Mouse (Mus musculus) neural tube, embryonic 11.5 days (tissue): ENCODE measurements around the gene Rasl12. TPM values are rescaled to one million over a fixed set of nuclear protein-coding genes. Genes with fewer than 3 reads are reported as not detected.

Experiments used
- ATAC-seq: fragments of 200-750 bp; cut with Nextera tagmentation; 2 replicates; pipeline ENCODE4 v1.8.0; 2017; ENCODE audit warnings: moderate number of reproducible peaks, mild to moderate bottlenecking, moderate TSS enrichment, moderate library complexity; ENCODE audit not compliant: insufficient read depth, low FRiP score, low TSS enrichment
- DNase-seq: peaks from one replicate; pipeline ENCODE4 v3.0.0-alpha.2; 2015; ENCODE audit warnings: low spot score
- H3K27ac ChIP-seq: fragments of 300-500 bp; sonication (generic); 2 replicates; pipeline ENCODE4 v1.5.1; 2014; ENCODE audit warnings: low read depth, mild to moderate bottlenecking, low read length
- H3K27me3 ChIP-seq: fragments of 300-500 bp; sonication (generic); 2 replicates; pipeline ENCODE4 v1.6.1; 2014; ENCODE audit warnings: mild to moderate bottlenecking, low read length, mixed read lengths; ENCODE audit not compliant: control insufficient read depth, insufficient read depth
- H3K36me3 ChIP-seq: fragments of 300-500 bp; sonication (generic); 2 replicates; pipeline ENCODE4 v1.6.1; 2014; ENCODE audit warnings: mild to moderate bottlenecking, low read length, moderate library complexity, mixed read lengths; ENCODE audit not compliant: control insufficient read depth, insufficient read depth
- H3K4me1 ChIP-seq: fragments of 300-500 bp; sonication (generic); 2 replicates; pipeline ENCODE4 v1.6.1; 2014; ENCODE audit warnings: low read length, mixed read lengths; ENCODE audit not compliant: control insufficient read depth, insufficient read depth
- H3K4me2 ChIP-seq: fragments of 300-500 bp; sonication (generic); 2 replicates; pipeline ENCODE4 v1.6.1; 2014; ENCODE audit warnings: low read depth, mild to moderate bottlenecking, moderate library complexity
- H3K4me3 ChIP-seq: fragments of 300-500 bp; sonication (generic); 2 replicates; pipeline ENCODE4 v1.5.1; 2014; ENCODE audit warnings: low read depth, low read length
- H3K9ac ChIP-seq: fragments of 300-500 bp; sonication (generic); 2 replicates; pipeline ENCODE4 v1.6.1; 2014; ENCODE audit warnings: mild to moderate bottlenecking, low read length
- H3K9me3 ChIP-seq: fragments of 300-500 bp; sonication (generic); 2 replicates; pipeline ENCODE4 v1.6.1; 2016; ENCODE audit warnings: low read length; ENCODE audit not compliant: control insufficient read depth
- WGBS: fragments of 180-500 bp; shearing (Covaris S2); extraction: QIAGEN DNeasy Blood & Tissue Kit; methylation state at CpG from one replicate; pipeline ENCODE4 v1.1.7; 2014; 5-methylcytosine and 5-hydroxymethylcytosine counted together
- polyA plus RNA-seq: library from polyadenylated mRNA; unstranded; fragments of >200 nt; fragmentation: Nextera tagmentation; extraction: Ambion mirVana; gene quantifications from 2 replicates; pipeline ENCODE4 v1.2.1, GENCODE M21; 2014

Rasl12 gene
- polyA plus RNA-seq, 1 experiment from 2014 or later, result 6.9 TPM

DNA sequence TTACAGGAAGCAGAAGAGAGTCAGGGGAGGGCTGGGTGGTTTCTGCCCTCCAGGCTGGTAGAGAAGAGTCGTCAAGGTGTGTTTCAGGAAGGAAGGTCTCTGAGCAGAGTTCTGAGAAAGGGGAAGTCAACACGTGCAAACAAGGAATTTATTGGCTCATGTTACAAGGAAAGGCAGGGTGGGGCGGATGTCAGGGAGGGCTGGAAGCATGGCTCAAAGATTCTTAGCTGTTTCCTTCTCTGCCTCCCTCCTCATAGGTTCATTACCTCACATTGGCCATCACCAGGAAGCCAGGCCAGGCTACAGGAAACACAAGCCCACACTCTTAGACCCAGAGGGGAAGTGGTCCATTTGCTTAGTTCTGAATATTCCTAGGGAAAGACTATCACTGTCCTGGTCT, 26.1 kb downstream of the Rasl12 start:
- Histone ChIP-seq H3K27me3 (no peaks in the 10 kb centered on the region), H3K9me3 (no peaks in the 10 kb centered on the region), H3K4me2 (no peak overlapping the region), H3K27ac (no peak overlapping the region), H3K4me3 (no peak overlapping the region), H3K4me1 (no peaks in the 10 kb centered on the region), H3K9ac (no peak overlapping the region), H3K36me3 (no peaks in the 10 kb centered on the region)
- WGBS, result 43% methylated on average over 3 of the region's 3 CpGs
- DNase-seq, result no peak
- no peak for ATAC-seq

DNA sequence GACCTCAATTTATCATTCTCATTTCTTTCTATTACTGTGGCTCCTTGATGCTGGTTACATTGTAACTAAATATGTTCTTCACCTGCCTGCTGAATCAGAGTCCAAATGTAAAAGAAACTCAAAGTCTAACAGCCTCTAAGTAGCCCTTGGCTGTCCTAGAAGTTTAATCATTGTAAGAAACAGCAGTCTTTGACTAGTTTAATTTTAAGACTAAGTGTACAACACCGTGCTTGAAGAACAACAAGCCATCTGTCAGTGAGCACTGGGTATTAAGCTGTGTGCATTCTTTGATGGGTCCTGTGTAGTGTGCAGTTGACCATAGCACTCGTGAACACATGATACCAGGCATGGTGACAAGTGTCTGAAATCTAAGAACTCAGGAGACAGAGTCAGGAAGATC, 29.2 kb downstream of the Rasl12 start:
- no peaks in the 10 kb centered on the region for H3K9me3 ChIP-seq
- no peak overlapping the region for H3K4me3 ChIP-seq
- H3K9ac ChIP-seq, result no peak overlapping the region
- no peaks in the 10 kb centered on the region for H3K4me1 ChIP-seq
- H3K27ac ChIP-seq, result no peak overlapping the region
- no peaks in the 10 kb centered on the region for H3K27me3 ChIP-seq
- no peak for ATAC-seq
- 85% methylated on average over 2 of the region's 2 CpGs for WGBS
- DNase-seq, result no peak
- no peak overlapping the region for H3K4me2 ChIP-seq
- no peaks in the 10 kb centered on the region for H3K36me3 ChIP-seq

DNA sequence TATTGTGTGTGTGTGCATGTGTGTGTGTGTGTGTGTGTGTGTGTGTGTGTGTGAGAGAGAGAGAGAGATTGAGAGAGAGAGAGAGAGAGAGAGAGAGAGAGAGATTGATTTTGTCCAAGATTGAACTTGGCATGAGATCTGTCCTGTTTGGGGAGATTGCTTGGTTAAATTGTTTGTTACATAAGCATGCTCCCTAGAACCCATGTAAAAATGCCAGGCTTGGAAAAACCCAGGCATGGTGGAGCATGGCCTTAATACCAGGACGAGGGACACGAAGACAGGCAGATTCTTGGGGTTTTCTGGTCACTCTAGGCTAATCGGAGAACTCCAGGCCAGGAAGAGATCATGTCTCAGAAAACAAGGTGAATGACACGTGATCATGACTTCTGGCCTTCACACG, 29.7 kb downstream of the Rasl12 start:
- Histone ChIP-seq H3K4me2 (no peak overlapping the region), H3K4me1 (no peaks in the 10 kb centered on the region), H3K9me3 (no peaks in the 10 kb centered on the region), H3K27ac (no peak overlapping the region), H3K9ac (no peak overlapping the region), H3K36me3 (no peaks in the 10 kb centered on the region), H3K27me3 (no peaks in the 10 kb centered on the region), H3K4me3 (no peak overlapping the region)
- ATAC-seq (no peak), DNase-seq (no peak)
- 90% methylated on average over 5 of the region's 5 CpGs for WGBS

- H3K4me1 ChIP-seq, result no peaks in the 10 kb centered on the region
- H3K4me3 ChIP-seq, result no peak overlapping the region
- ATAC-seq, result no peak
- no peaks in the 10 kb centered on the region for H3K36me3 ChIP-seq
- DNase-seq, result no peak
- H3K9me3 ChIP-seq, result no peaks in the 10 kb centered on the region
- no peak overlapping the region for H3K27ac ChIP-seq
- no peak overlapping the region for H3K4me2 ChIP-seq
- H3K9ac ChIP-seq, result no peak overlapping the region
- H3K27me3 ChIP-seq, result no peaks in the 10 kb centered on the region
Observed at GRCm38 (mm10) chr9:65430401-65430800, 32.1 kb downstream of the Rasl12 start.

DNA sequence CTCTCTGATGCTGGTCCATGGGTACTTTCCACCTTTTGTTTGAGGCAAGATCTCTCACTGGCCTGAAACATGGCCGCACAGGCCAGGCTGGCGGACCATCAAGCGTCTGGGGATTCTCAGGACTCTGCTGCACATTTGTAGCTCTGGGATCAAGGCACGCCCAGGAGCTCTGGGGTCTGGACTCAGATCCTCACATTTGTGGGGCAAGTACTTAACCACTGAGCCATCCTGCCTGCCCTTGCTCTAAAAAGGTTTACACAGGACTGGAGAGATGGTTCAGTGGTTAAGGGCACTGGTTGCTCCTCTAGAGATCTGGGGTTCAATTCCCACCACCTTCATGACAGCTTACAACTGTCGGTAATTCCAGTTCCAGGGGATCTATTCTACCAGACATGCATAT, 32.6 kb downstream of the Rasl12 start:
- DNase-seq, result no peak

GRCm38 (mm10) chr9:65432236-65432635, 33.9 kb downstream of the Rasl12 start:
- Histone ChIP-seq H3K27me3 (no peaks in the 10 kb centered on the region), H3K36me3 (no peaks in the 10 kb centered on the region), H3K4me2 (no peak overlapping the region), H3K9ac (no peak overlapping the region), H3K4me1 (no peaks in the 10 kb centered on the region; the same call in 1 of the 2 replicates), H3K9me3 (no peaks in the 10 kb centered on the region), H3K4me3 (no peak overlapping the region), H3K27ac (no peak overlapping the region)
- 5% methylated on average over 3 of the region's 3 CpGs for WGBS
- ATAC-seq (no peak), DNase-seq (peak; percentile 78)

More for the DNA sequence above, 32.6 kb downstream of the Rasl12 start:
- ATAC-seq, result no peak
- Histone ChIP-seq H3K36me3 (no peaks in the 10 kb centered on the region), H3K9ac (no peak overlapping the region), H3K4me1 (no peaks in the 10 kb centered on the region; the same call in 1 of the 2 replicates), H3K4me3 (no peak overlapping the region), H3K9me3 (no peaks in the 10 kb centered on the region), H3K27me3 (no peaks in the 10 kb centered on the region), H3K27ac (no peak overlapping the region), H3K4me2 (no peak overlapping the region)
- WGBS, result 90% methylated on average over 5 of the region's 5 CpGs

- no peak overlapping the region for H3K27ac ChIP-seq
- H3K27me3 ChIP-seq, result no peaks in the 10 kb centered on the region
- H3K9ac ChIP-seq, result no peak overlapping the region
- H3K9me3 ChIP-seq, result no peaks in the 10 kb centered on the region
- DNase-seq (peak; percentile 43), ATAC-seq (no peak)
- no peak overlapping the region for H3K4me3 ChIP-seq
- 73% methylated on average over 5 of the region's 5 CpGs for WGBS
- H3K4me2 ChIP-seq, result no peak overlapping the region
- H3K36me3 ChIP-seq, result no peaks in the 10 kb centered on the region
- no peaks in the 10 kb centered on the region; the same call in 1 of the 2 replicates for H3K4me1 ChIP-seq
Observed at GRCm38 (mm10) chr9:65434140-65434539, 35.8 kb downstream of the Rasl12 start.

DNA sequence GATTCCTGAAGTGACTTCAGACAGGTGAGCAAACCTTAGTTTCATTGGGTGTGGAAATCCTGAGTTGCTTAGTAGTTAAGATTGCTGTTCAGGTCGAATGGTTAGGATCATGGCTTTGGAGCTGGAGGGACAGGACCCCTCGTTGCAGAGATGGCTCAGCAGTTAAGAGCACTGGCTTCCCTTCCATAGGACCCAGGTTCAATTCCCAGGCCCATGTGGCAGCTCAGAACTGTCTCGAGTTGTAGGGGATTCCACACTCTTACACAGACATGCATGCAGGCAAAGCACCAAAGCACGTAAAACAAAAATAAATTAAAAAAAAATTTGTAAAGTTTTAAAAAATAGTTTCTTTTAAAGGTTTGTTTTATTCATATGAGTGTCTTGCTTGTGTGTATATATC, 36.9 kb downstream of the Rasl12 start:
- no peak overlapping the region for H3K4me3 ChIP-seq
- WGBS, result 73% methylated on average over 4 of the region's 4 CpGs
- H3K4me1 ChIP-seq, result no peaks in the 10 kb centered on the region; the same call in 1 of the 2 replicates
- no peaks in the 10 kb centered on the region for H3K27me3 ChIP-seq
- no peak overlapping the region for H3K9ac ChIP-seq
- no peaks in the 10 kb centered on the region for H3K9me3 ChIP-seq
- no peaks in the 10 kb centered on the region for H3K36me3 ChIP-seq
- H3K27ac ChIP-seq, result no peak overlapping the region
- no peak for DNase-seq
- H3K4me2 ChIP-seq, result no peak overlapping the region
- 0 out of 2 replicates have a peak, but pooled peaks have one; percentile 20 for ATAC-seq

- WGBS, result under 1% methylated on average over 54 of the region's 54 CpGs
- Histone ChIP-seq H3K27ac (no peak within 1 kb of the TSS), H3K9me3 (no peaks in the 10 kb centered on the region), H3K36me3 (no peaks in the 10 kb centered on the region), H3K4me2 (peak within 1 kb of the TSS; percentile 69), H3K27me3 (no peaks in the 10 kb centered on the region), H3K4me3 (peak within 1 kb of the TSS; percentile 93), H3K9ac (peak within 1 kb of the TSS; percentile 74), H3K4me1 (no peaks in the 10 kb centered on the region; the same call in 1 of the 2 replicates)
- peak; percentile 97 for DNase-seq
- peak; percentile 63 for ATAC-seq
Observed at GRCm38 (mm10) chr9:65435671-65436301, 37.5 kb downstream of the Rasl12 start, which contains the start of gene Mtfmt. Gene Mtfmt (plus strand): TSS chr9:65435782.
